Mouse (Mus musculus) activated CD4-positive, CD25-positive, alpha-beta regulatory T cell, adult 4 months (primary cell): ENCODE data around the gene Dvl2. TPM values are rescaled to one million over a fixed set of nuclear protein-coding genes. Genes with fewer than 3 reads are reported as not detected.
A peak's percentile ranks its signal among the peaks of the same experiment; 100 is the strongest.

Experiments
- ATAC-seq: one replicate; pipeline ENCODE4 v1.8.0; 2017
- polyA plus RNA-seq, 2 experiments: library from polyadenylated mRNA; unstranded; fragments of 100-300 nt; shearing (Covaris generic); gene quantifications; one replicate each; pipeline ENCODE4 v1.2.1; 2017

Dvl2 gene
- polyA plus RNA-seq, 2 experiments from 2014 or later: 2.7 to 3.9 TPM

DNA sequence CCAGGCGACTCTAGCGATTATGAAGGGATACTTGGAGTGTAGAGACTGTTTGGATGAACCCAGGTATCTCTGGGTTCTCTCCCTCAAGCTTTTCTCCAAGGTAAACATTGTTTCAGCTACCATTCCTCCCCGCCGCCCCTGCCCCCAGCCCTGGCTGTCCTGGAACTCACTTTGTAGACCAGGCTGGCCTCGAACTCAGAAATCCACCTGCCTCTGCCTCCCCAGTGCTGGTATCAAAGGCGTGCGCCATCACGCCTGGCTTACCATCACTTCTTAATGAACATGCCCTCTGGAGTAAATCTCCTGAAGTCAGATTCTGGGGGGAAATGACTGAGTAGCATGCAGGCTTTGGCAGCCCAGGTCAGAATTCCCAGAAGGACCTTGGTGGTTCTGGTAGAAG is 18.2 kb upstream of the Dvl2 start, which contains the start of gene Elp5:
Gene Elp5 (minus strand): TSS at position 293 of the 400 bp plus-strand sequence.
- no peak for ATAC-seq

DNA sequence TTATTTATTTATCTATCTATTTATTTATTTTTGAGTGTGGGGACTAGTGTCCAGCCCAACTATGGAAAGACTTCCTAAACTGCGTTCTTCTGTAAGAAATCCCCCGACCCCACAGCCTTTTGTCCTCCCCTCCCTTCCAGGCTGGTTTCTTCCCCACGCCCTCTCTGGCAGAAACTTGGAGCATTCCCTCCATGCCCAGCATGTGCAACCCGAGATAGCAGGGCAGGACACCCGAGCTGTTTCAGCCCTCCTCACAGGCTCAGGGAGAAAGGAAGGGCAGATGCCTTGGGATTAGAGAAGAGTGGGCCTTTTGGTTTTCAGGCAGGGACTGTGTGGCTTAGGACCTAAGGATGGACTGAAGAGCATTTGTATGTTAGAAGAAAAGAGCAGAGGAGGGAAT is 17.5 kb upstream of the Dvl2 start:
- no peak for ATAC-seq

DNA sequence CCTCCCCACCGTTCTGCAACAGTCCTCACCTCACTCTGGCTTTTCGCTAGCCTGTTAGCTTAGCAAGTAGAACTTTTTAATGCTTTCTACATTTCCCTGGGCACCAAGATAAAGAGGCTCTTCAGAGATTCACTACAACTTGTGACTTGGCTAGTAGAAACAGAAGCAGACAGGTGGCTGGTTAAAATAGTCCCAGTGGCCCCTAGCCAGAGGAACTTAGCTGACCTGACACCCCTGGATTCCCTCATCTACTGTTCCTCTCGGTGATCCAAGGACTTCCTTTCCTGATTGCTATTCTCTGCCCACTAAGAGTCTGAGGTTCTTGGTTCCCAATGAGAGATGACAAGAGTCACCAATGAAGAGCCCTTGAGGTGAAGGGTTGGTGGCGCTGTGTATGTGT is 17.0 kb upstream of the Dvl2 start:
- ATAC-seq: no peak

DNA sequence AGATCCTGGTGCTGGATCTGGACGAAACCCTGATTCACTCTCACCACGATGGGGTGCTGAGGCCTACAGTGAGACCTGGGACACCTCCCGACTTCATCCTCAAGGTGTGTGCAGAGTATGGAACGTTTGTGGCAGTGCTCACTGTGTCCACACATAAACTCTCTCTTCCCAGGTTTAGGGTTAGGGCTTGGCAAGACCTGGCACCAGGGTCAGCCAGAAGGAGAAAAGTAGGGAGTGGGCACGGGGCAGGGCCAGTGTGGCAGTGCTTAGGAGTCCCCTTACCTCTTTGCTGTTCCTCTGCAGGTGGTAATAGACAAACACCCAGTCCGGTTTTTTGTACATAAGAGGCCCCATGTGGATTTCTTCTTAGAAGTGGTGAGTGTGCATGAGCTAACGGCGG is 16.0 kb upstream of the Dvl2 start:
- ATAC-seq: no peak

DNA sequence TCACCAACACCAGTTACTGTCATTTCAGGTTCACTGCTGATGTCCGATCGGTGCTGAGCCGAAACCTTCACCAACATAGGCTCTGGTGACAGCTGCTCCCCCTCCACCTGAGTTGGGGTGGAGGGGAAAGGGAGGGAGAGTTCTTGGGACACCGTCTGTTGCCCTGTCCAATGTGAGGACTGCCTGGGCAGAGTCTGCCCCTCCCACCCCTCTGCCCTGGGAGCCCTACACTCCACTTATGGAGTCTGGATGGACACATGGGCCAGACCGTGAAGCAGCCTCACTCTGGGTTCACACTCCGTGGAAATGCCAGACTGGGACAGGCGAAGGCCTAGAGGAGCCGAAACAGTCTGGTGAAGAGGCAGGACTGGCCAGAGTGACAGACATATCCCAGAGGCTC is 10.4 kb upstream of the Dvl2 start:
- ATAC-seq: no peak

DNA sequence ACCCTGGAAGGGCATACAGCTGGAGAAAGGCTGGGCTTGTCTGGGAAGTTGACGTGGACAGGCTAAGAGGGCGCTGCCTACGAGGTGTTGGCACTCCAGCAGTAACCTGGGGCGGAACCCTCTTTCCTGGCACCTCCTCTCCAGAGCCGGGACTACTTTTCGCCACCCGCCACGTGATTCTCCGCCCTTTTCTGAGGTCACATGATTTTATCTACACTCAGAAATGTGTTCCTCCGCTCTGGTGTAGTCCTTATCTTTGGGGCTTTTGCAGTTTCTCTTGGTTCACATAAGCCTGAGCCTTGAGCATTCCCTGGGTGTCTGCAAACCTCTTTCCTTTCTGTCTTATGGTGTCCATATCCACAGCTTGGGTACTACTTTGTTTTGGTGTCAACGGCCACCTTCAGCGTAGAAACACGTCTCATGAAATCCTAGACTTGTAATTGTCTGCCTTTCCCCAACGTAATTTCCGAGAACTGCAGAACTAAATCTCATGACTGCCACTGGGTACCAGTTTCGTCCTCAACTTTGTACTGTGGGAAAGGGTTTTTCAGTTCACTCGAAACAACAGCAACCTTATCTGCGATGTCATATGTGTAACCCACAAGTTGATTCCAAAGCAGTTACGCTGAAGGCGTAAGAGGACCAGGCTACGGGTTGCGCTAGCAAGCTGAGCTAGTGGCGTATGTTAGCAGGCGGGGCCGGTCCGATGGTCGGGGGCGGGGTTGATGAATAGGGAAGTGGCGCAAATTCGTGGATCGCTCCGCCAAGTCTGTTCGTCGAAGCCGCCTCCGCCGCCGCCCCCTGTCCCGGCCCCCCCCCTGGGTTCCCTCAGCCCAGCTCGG is 9.3 kb upstream of the Dvl2 start, which contains the start of gene Gabarap:
Gene Gabarap (plus strand): TSS at position 294 of the 842 bp plus-strand sequence.
- peak; percentile 53 for ATAC-seq

DNA sequence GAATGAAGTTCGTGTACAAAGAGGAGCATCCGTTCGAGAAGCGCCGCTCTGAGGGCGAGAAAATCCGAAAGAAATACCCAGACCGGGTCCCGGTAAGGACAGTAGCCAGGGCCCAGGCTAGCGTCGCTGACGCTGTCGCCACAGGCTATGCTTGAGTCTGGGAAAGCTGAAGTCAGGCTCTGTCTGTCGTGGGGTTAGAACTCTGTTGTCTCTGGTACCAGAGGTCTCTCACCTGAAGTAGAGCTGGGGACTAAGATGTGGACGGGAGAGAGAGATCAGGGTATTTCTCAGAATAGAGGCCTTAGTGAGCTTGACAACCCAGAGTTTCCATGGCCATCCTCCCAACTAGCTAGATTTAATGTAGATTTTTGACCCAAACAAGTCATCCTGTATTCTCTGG is 8.7 kb upstream of the Dvl2 start:
- no peak for ATAC-seq

DNA sequence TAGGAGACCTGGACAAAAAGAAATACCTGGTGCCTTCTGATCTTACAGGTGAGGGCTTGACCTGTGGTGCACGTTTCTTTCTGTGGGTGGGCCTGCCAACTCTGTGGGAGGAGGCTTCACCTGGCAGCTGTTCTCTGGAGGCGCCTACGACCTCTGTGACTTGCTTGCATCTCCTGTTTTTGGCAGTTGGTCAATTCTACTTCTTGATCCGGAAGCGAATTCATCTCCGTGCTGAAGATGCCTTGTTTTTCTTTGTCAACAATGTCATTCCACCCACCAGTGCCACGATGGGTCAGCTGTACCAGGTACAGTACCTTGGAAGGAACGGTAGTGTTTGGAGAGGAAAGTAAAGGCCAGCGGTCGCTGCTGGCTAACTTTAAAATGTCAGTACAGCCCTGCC is 8.0 kb upstream of the Dvl2 start:
- ATAC-seq: no peak

DNA sequence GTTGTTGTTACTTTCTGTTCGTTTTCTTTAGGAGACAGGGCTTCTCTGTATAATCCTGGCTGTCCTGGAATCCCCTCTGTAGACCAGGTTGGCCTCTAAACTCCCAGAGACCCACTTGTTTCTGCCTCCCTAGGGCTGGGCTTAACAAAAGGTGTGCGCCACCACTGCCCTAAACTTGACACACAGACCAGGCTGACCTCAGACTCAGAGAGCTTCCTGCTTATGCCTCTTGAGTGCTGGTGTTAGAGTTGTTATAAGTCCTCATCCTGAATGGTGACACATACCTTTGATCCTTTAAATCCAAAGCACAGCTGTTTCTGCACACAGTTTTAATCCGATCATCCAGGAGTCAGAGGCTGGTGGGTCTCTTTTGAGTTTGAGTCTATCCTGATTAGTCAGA is 7.5 kb upstream of the Dvl2 start:
- ATAC-seq: no peak

DNA sequence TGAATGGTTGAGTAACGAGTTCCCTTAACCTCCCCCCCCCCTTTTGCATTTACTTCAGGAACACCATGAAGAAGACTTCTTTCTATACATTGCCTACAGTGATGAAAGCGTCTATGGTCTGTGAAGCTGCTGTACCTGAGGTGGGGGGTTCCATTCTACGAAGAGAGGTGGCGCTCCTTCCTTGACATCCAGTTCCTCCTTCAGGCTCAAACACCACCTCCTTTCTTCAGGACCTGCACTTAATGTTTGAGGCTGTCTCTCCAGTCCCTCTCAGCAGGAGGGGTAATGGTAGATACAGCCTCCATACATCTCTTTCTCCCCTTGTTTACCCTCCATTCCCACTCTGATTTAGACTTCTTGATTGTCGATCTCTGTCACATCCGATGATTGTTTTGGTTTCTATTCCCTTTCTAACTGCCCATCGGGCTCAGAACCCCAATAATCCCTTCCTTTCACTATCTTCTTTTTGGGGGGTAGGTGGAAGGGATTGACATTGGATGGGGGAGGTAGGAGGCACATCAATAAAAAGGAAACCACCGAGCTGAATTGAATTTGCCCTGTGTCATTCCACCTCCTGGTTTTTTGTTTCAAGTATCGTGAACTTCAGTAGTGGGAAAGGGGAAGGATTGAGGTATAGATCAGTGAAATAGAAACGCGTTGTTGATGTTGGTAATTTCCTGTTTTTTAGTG is 5.8 kb upstream of the Dvl2 start:
- no peak for ATAC-seq

DNA sequence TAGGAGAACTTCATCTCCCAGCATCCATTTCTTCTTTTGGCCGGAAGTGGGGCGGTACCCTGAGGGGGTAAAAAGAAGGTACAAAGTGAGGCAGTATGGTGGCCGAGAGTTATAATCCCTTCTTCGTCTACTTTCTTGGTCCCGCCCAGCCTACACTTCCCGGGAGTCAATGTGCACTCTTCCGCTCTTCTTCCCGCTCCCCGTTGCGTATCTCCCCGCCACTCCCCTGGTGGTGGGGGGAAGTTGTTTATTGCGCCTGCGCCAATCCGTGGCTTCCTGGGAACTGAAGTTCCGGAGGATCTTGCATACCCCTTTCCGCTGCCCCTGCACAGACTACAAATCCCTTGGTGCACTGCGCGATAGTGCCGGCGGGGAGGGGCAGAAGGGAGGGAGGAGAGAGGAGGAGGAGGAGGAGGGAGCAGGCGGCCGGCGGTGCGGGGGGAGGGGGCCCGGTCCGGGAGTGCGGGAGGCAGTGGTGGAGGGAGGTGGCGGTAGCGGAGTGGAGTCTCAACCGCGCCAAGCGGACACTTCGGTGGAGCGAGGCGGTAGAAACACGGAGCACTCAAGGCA is 4.9 kb upstream of the Dvl2 start, which contains the start of gene Phf23:
Gene Phf23 (plus strand): TSS at position 387 of the 570 bp plus-strand sequence.
- ATAC-seq: peak; percentile 58

DNA sequence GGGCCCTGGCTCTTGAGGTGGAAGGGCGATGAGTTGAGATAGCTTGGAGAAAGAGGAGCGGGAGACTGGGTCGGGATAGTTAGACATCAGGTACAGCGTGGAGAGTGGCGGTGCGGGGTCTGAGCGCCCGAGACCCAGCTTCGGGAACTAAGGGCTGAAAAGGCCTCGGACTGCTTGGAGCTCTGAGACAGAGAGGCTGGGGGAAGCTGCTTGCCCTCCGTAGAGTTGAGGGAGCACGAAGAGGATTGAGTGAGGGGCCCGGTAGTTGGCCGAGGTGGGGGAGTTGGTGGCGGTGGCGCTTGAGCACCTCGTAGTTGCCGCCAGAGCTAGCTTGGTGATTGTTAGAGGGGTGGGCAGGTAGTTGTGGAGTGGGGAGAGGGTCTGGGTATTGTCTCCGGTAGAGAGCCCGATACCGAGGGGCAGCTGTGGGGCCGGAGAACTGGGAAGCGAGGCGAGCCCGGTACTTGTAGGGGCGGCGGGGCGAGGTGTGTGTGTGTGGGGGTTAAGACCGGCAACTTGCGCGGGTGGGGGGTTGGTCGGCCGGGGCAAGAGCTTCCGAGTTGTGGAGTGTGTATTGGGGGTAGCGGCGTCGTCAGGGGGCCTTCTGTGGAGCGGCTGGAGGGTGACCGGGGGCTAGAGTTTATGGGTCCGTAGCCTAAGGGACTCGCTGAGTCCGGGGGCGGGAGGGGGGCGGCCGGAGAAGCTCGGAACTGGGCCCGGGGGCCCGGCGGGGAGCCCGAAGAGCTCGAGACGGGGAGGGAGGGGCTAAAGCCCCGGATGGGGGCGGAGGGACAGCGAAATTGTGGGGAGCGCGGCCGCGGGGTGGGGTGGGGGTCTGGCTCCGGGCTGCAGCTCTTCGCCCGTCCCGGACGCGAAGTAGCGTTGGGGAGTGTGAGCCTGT is 4.0 kb upstream of the Dvl2 start:
- ATAC-seq: no peak

DNA sequence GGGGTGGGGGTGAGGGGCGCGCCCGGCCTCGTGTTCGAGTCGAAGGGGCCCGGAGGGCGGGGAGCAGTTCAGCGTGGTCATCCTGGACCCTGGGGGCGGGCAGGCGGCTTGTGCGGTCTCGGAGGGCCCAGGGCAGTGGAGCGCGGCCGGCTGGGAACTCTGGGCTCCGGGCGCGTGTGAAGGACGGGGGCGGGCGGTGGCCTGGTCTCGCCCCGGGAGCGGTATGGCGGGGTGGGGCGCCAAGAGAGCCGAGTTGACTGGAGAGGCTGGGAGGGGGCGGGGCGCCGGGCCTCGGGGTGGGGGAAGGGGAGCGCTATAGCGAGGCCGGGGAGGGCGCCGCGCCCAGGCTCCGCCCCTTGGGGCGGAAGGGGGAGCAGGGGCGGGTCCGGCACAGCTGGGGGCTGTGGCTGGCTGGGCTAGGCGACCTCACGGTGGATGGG is 3.3 kb upstream of the Dvl2 start:
- ATAC-seq: peak; percentile 13

DNA sequence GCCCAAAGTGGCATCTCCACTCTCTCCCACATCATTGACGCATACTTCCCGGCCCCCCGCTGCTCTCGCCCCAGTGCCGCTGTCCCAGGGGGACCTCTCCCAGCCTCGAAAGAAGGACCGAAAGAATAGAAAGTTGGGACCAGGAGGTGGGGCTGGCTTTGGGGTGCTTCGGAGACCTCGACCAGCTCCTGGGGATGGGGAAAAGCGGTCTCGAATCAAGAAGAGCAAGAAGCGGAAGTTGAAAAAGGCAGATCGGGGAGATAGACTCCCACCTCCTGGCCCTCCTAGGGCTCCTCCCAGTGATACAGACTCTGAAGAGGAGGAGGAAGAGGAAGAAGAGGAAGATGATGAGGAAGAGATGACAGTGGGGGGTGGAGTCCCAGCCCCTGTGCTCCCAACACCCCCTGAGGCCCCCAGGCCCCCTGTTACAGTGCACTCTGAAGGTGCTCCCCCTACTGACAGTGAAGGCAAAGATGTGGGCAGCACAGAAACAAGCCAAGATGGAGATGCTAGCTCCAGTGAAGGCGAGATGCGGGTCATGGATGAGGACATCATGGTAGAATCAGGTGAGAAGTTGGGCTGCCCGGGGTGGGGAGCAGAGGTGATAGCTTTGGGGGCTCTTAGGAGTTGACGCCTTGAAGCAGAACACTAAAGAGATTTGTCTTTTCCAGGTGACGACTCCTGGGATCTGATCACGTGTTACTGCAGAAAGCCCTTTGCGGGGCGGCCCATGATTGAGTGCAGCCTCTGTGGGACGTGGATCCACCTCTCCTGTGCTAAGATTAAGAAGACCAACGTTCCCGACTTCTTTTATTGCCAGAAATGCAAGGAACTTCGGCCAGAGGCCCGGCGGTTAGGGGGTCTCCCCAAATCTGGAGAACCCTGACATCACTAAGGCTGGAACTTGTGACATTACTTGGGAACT is 1.6 kb upstream of the Dvl2 start:
- no peak for ATAC-seq

DNA sequence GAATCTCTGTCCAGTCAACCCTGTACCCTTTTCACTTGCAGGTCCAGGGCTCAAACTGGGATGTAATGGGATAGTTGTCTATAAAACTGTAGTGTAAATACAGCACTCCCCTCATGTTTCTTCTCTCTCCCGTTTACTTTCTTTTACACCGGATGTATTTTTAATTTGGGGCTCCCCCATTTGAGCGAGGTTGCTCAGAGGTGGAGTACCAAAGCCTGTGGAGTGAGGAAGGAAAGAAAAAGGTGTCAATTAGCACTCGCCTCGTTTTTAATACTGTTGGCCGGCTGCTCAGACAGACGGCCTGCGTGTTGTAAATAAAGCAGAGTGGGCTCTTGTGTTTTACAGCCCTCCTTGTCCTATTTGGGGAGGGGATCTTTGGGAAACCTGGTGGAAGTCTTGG is 729 bp upstream of the Dvl2 start:
- no peak for ATAC-seq

DNA sequence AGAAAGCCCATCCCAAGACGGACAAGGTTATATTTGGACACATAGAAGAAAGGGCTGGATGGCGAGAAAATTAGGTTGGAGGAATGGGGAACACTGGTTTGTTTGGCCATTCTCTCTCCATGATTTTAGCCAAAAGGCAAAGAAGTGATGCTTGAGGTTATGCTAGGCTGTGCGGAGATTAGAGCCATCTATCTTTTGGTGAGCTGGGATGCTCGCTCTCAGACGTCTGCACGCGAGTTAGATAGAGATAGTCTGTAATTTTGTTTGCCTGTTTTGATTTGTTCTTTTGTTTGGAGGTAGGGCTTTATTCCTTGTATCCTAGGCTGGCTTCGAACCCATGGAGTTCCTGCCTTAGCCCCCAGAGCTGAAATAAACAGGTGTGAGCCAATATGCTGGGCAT is 764 bp downstream of the Dvl2 start:
- ATAC-seq: no peak

DNA sequence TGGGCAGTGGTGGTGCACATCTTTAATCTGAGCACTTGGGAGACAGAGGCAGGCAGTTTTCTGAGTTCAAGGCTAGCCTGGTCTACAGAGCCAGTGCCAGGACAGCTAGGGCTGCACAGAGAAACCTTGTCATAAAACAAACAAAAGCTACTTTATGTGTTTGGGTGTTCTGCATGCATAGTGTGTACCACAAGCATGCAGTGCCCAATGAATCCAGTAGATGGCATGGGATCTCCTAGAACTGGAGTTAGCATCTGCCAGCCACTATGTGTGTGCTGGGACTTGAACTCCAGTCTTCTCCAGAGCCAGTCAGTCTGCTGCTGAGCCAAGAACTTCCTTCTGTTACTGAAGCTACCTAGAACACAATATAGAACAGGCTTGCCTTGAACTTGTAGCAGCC is 1.5 kb downstream of the Dvl2 start:
- no peak for ATAC-seq

DNA sequence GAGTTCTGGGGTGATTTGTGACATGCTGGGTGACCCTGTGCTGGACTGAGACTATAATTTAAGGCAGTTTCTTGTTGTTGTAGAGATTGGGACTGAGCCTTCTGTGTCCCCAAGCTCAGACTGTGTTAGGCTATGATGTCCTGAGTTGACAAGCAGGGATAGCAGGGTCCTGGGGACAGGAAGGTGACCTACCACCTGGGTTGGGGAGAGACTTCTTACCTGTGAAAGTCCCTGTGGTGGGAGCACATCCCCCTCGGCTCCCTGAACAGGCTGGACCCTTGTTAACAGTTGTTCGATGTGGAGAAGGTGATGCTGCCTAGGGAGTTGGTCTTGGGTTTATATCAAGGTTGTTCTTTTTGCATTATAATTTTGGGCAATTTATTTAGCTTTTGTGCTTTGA is 2.1 kb downstream of the Dvl2 start:
- no peak for ATAC-seq

DNA sequence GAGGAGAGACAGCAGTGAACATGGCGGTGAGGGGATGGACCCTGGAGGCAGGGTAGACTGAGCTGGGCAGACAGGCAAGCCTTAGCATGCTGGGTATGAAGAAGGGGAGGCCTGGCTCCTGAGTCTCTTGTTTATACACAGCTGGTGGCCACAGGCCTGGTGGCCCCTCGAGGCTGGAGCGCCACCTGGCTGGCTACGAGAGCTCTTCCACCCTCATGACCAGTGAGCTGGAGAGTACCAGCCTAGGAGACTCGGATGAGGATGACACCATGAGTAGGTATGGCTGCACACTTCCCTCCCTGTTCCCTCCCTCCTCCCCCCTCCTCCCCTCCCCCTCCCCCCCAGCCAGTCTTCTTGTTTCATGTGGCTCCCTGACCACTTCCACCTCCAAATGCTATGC is 5.1 kb downstream of the Dvl2 start:
- ATAC-seq: peak; percentile 37

DNA sequence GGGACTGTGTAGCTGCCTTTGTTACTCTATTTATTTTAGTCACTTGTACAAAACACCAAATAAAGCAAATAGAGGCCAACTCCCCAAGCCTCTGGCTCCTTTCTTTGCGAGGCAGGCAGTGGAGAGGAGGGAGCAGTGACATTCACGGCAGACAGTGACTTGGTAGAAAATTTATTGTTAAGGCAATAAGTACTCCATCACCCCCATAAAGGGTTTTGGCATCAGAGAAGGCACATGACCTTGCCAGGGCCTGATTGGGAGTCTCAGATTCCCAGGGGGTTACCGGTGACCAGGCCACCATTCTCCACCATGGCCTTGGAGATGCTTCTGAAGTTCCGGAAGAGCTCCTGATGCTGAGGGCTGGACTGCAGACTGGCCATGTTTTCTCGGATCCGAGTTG is 9.6 kb downstream of the Dvl2 start:
- no peak for ATAC-seq

DNA sequence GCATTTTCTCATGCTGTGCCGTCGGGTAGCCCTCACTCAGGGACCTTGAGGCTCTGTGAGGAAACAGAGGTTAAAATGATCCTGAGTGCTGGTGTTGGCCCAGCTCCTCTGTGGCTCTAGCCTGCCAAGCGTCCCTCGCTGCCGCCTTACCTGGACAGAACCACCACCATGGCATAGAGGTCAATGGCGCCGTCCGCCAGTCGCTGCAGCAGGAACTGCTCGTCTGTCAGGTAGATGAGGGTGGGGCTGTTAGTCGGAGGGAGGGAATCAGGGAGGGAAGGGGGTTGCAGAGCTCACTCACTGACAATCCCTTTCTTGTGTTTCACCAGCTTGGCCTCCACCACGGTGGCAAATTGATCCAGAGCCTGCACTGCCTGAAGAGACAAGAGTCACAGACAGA is 10.2 kb downstream of the Dvl2 start:
- no peak for ATAC-seq
